Mouse (Mus musculus) 3134 (cell line): Measurements from ENCODE around the gene Hoxd3.

Source experiments
- DNase-seq: peaks from one replicate; pipeline ENCODE4 v3.0.0-alpha.2; 2011; ENCODE audit warnings: low spot score; ENCODE audit not compliant: insufficient read length; ENCODE audit errors: extremely low read depth

Hoxd3 gene

GRCm38 (mm10) chr2:74739869-74740268, 28.1 kb downstream of the Hoxd3 start:
- DNase-seq, result no peak

- DNase-seq, result no peak
These were observed 28.8 kb downstream of the Hoxd3 start for GRCm38 (mm10) chr2:74740311-74741091.

- no peak for DNase-seq
These were observed 29.7 kb downstream of the Hoxd3 start for GRCm38 (mm10) chr2:74741252-74741978.

- DNase-seq, result no peak
These were observed 30.2 kb downstream of the Hoxd3 start for GRCm38 (mm10) chr2:74741979-74742277.

- no peak for DNase-seq
These were observed 34.0 kb downstream of the Hoxd3 start for GRCm38 (mm10) chr2:74745540-74746297.

GRCm38 (mm10) chr2:74746298-74746921, 34.7 kb downstream of the Hoxd3 start:
- DNase-seq, result no peak

- DNase-seq, result no peak
These were observed 35.3 kb downstream of the Hoxd3 start for GRCm38 (mm10) chr2:74747006-74747405.

- no peak for DNase-seq
These were observed 36.0 kb downstream of the Hoxd3 start for GRCm38 (mm10) chr2:74747661-74748141.

GRCm38 (mm10) chr2:74748436-74748995, 36.8 kb downstream of the Hoxd3 start:
- DNase-seq, result no peak

- no peak for DNase-seq
These were observed 37.8 kb downstream of the Hoxd3 start for GRCm38 (mm10) chr2:74749337-74750121.

- no peak for DNase-seq
These were observed 39.1 kb downstream of the Hoxd3 start for GRCm38 (mm10) chr2:74750731-74751250.

GRCm38 (mm10) chr2:74751861-74752260, 40.1 kb downstream of the Hoxd3 start:
- DNase-seq, result no peak

- no peak for DNase-seq
These were observed 40.9 kb downstream of the Hoxd3 start for GRCm38 (mm10) chr2:74752431-74753174.

GRCm38 (mm10) chr2:74753175-74753523, 41.4 kb downstream of the Hoxd3 start:
- DNase-seq, result no peak

- DNase-seq, result no peak
These were observed 42.0 kb downstream of the Hoxd3 start for GRCm38 (mm10) chr2:74753711-74754110.

- no peak for DNase-seq
These were observed 48.4 kb downstream of the Hoxd3 start for GRCm38 (mm10) chr2:74760146-74760545.

GRCm38 (mm10) chr2:74761941-74762340, 50.2 kb downstream of the Hoxd3 start:
- DNase-seq, result no peak

GRCm38 (mm10) chr2:74762522-74763244, 51.0 kb downstream of the Hoxd3 start, which contains the start of gene Hoxd1:
Hoxd1 (plus strand) TSS chr2:74762980.
- no peak for DNase-seq
